Mouse (Mus musculus) C2C12 (cell line): ENCODE data around the gene Tnnt1.

Source experiments
- CTCF ChIP-seq: IDR thresholded peaks from one replicate; pipeline ENCODE4 v1.5.1; 2011; ENCODE audit not compliant: control insufficient read depth, insufficient read depth, insufficient read length
- MAX ChIP-seq: IDR thresholded peaks from one replicate; pipeline ENCODE4 v1.6.1; 2011; ENCODE audit warnings: mild to moderate bottlenecking, control low read depth
- MYOD1 ChIP-seq: IDR thresholded peaks from one replicate; pipeline ENCODE4 v1.6.1; 2011; ENCODE audit warnings: low read depth; ENCODE audit not compliant: control insufficient read depth, insufficient read length
- USF1 ChIP-seq: IDR thresholded peaks from one replicate; pipeline ENCODE4 v1.6.1; 2011; ENCODE audit warnings: low read depth, mild to moderate bottlenecking, control low read depth, moderate library complexity

GRCm38 (mm10) chr7:4491308-4491707 lies 24.9 kb downstream of the Tnnt1 start:
- no peak for TF ChIP-seq CTCF
- TF ChIP-seq USF1: no peak
- no peak for TF ChIP-seq MAX
- no peak for TF ChIP-seq MYOD1
